Mouse (Mus musculus): ENCODE results near the gene Gpr37l1. TPM values are rescaled to one million over a fixed set of nuclear protein-coding genes. Genes with fewer than 3 reads are reported as not detected.
A peak's percentile ranks its signal among the peaks of the same experiment; 100 is the strongest.

Gpr37l1 gene
- total RNA-seq, 2 experiments from 2014 or later = 173 to 208 TPM

DNA sequence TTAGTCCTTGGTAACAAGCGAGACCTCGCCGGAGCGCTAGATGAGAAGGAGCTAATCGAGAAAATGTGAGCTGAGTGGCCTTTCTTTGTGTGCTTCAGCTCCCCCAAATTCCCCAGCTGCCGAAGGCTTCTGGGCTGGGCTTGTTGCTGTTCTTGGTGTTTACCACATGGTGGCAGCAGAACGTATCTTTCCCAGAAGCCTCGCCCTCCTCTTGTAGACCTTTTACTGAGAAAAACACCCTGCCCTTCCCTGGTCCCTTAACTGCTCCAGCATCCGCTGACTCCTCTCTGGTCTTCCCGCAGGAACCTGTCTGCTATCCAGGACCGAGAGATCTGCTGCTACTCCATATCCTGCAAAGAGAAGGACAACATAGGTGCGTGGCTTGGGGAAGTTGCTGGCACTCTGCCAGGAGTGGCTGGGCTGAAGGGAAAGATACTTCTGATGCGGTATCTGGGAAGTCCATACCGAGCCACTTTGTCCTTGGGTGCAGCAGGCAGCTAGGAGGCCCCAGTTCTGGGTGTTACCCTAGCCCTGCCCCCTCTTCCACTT, 13.0 kb downstream of the Gpr37l1 start:
- peak; percentile 79 to 82 for DNase-seq (ENCODE audit: low spot score in 2 of 2)
- intact Hi-C loops (cut with DNase I) = loop anchor here (1.0 to 5.0 kb wide), 2 partner anchors 12 to 213 kb away; no protein-coding TSS in a partner anchor

DNA sequence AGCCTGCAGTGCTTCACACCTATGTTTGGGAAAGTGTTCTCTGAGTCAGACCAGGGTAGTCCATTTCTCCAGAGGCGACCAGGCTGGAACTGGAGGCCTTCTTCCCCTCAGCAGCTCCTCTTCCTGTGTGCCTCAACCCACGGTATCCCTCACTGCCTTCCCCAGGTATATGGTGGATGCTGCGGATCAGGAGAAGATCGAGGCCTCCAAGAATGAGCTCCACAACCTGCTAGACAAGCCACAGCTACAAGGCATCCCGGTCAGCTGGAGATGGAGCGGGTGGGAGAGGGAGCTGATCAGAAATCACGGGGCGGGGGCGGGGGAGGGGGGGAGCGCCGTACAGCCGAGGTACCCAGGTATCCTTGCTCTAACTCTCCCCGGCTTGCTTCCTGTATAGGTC, 13.5 kb downstream of the Gpr37l1 start:
- intact Hi-C loops (cut with DNase I) = loop anchor here (1.0 to 5.0 kb wide), 2 partner anchors 12 to 213 kb away; no protein-coding TSS in a partner anchor
- no peak for DNase-seq (ENCODE audit: low spot score in 2 of 2)

DNA sequence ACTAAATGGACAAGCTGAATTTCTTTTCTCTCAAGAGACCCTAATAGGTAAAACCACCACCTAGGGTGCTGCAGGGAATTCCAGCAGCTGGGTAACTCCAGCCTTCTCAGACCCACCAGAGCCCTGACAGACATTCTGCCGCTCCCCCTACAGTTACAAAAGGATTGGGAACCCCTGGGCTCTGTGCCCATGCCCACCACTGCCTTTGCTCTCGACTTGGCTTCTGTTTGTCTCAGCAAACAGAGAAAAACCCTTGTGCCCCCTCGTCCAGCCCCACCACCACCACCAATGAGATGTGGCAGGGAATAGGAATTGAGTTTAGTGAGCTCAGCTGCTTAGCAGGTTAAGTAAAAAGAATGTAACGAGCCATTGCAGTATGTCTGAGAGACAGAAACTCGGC, 18.5 kb downstream of the Gpr37l1 start:
- no peak for DNase-seq (ENCODE audit: low spot score in 2 of 2)
- intact Hi-C loops (cut with DNase I) = no loop called here

DNA sequence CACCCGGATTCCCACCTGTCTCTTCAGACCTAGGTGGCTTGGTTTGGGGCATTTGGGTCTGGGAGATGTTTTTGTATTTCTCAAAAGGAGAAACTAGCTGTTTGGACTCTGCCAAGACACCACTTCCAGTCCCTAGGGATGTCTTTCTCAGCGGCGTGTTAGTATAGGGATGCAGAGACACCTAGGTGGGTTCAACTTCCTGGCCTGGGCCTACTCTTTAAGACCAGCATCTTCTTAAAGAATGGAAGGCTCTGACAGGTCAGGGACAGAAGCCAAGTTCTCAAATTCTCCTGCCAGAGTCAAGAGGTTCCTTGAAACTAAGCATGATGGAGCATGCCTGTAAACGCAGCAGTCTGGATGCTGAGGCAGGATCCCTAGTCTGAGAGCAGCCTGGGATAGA, 19.0 kb downstream of the Gpr37l1 start:
- intact Hi-C loops (cut with DNase I) = no loop called here
- no peak for DNase-seq (ENCODE audit: low spot score in 2 of 2)

DNA sequence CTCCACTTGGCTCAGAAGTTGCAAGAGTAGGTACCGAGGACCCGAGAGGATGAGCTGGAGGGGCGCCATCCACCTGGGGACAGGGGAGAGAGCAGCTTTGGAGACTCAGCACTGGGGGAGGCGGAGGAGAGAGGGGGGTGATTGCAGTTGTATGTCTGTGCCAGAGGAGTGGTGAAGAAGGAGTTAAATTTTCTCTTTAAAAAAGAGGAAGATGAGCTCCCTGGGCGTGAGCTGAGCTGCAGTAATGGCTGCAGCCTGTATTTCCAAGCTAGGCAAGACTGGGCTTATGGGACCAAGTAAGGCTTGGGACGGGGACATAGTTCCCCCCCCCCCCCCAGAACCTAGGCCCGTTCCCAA, 19.8 kb downstream of the Gpr37l1 start:
- DNase-seq (ENCODE audit: low spot score in 2 of 2) = no peak
- intact Hi-C loops (cut with DNase I) = no loop called here

DNA sequence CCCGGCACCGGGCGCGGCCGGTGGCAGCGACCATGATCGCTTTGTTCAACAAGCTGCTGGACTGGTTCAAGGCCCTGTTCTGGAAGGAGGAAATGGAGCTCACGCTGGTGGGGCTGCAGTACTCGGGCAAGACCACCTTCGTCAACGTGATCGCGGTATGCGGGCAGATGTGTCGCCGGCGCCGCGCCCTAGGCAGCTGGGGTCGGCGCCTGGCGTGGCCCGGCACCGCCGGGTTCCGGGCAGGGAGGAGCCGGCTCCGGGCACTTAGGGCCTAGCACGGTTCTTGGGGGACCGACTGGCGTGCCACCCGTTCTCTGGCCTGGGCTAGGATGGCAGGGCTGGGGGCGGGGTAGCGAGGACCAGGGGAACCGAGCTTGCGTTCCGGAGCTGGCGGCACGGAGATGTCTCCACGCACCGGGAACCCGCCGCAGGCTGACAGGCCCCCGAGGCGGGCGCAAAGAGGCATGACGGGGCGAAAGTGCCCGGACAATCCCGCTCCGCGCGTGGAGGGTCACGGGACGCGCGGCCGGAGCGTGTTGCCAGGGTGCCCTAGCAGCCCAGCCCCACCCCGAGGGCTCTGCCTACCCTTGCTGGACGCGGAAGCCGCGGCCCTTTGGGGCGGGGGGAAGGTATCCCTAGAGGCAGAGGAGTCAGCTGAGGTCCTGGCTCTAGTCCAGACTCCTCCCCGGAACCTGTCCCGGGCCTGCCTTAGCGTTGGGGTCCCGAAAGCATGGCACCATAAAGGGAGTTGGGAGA, 20.4 kb downstream of the Gpr37l1 start:
- peak; percentile 77 to 79 for DNase-seq (ENCODE audit: low spot score in 2 of 2)
- intact Hi-C loops (cut with DNase I) = no loop called here

DNA sequence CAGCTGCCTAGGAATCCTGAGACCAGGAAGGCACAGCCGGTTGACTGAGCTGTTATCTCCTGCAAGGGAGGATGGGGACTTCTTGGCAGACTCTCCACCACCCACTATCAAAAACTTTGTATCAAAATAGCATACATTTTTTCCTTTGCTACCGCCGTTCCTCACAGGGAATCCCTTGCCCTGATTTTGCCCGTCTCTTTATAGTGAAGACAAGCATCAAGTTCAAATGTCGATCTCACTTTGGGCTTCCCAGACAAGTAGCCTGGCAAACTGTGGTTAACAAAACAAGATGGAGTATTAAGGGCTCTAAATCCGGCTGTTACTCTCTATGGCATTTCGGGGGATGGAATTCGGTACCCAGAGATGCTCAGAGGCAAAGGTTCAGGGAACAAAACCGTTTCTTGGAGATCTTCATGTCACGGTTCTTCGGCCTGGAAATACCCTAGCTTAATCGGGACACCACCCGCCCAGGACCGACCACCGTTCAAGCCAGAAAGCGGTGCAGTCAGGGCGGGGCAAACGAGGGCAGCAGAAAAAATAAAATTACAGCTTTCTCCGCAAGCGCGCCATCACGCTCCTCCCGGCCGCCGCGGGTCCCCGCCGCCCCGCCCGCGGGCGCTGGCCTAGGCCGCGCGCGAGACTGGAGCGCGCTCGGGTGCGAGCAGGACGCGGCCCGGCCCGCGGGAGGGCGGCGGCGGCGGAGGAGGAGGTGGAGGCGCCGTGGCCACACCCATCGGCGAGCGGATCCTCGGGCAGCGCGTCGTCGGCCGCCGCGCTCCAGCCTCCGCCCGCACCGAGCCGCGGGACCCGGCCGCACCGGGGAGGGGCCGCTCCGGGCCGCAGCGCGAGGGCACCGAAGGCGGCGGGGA, 21.2 kb downstream of the Gpr37l1 start, which contains the start of gene Arl8a:
TSS of gene Arl8a (plus strand) at position 748 of the 869 bp plus-strand sequence.
- intact Hi-C loops (cut with DNase I) = no loop called here
- peak; percentile 85 to 89 for DNase-seq (ENCODE audit: low spot score in 2 of 2)

DNA sequence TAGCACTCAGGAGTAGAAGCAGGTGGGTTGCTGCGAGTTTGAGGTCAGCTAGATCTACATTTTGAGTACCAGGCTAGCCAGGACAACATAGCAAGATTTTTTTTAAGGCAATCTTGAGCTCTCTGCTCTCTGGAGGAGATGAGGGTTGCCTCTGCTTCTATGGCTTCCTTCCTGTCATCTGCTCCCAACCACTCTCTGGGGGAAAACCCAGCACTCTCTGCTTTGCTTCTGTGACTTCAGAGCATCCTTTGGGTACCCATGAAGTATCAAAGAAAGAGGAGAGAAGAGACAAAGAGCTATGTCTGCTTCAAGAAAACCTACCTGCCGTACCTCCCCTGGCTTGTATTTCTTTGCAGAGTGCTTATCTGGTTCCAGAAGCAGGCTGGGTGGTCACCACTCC, 23.5 kb downstream of the Gpr37l1 start:
- no peak for DNase-seq (ENCODE audit: low spot score in 2 of 2)
- intact Hi-C loops (cut with DNase I) = no loop called here

DNA sequence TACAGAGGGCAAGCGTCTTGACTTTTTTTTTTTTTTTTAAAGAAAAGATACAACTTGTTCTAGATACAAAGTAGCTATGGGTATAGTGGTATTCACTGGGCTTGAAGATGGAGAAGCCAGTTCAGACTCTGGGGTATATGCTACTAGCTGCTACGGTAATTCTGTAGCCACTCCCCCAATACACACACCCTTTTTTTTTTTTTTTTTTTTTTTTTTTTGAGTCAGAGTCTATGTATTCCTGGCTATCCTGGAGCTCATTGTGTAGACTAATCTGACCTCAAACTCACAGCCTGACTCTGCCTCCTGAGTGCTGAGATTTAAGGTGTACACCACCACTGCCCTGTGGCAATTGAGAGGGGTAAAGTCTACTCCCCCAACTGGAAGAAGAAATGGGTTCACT, 25.0 kb downstream of the Gpr37l1 start:
- intact Hi-C loops (cut with DNase I) = no loop called here
- no peak for DNase-seq (ENCODE audit: low spot score in 2 of 2)

DNA sequence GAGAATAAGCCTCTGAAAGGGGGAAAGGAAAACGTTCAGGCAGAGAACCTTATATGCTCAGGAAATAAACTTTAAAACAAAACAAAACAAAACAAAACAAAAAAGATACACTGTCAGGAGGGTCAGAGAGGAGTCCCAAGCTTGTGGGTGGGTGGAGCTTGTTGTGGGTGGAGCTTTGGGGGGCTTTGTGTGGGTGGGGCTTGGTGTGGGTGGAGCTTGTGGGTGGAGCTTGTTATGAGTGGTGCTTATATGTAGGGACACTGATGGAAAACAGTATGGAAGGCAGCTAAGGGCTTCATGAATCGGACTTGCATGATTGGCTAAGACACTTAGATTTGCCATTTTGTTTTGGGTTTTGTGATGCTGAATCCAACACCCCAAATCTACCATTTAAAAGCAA, 27.6 kb downstream of the Gpr37l1 start:
- DNase-seq (ENCODE audit: low spot score in 2 of 2) = no peak
- intact Hi-C loops (cut with DNase I) = loop anchor here (1.0 kb wide), 1 partner anchor 29 kb away; no protein-coding TSS in a partner anchor

DNA sequence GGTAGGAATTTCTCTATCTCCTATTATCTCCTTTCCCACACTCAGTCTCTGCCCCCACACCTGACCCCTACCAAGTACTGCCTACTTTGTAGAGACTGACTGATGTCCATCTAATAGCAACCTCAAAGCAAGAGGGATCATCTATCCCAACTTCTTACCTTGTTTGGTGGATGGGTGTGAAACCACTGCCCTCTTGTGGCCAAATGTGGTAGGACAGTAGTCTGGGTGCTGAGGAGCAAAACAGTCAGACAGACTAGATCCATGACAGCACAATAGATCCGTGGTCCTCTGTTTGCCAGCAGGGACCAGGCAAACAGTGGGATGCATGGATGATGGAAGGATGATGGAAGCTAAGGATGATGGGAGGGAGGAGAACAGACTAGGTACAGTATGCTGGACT, 31.0 kb downstream of the Gpr37l1 start:
- DNase-seq (ENCODE audit: low spot score in 2 of 2) = peak in 1 of 2 experiments; percentile 55
- intact Hi-C loops (cut with DNase I) = no loop called here

DNA sequence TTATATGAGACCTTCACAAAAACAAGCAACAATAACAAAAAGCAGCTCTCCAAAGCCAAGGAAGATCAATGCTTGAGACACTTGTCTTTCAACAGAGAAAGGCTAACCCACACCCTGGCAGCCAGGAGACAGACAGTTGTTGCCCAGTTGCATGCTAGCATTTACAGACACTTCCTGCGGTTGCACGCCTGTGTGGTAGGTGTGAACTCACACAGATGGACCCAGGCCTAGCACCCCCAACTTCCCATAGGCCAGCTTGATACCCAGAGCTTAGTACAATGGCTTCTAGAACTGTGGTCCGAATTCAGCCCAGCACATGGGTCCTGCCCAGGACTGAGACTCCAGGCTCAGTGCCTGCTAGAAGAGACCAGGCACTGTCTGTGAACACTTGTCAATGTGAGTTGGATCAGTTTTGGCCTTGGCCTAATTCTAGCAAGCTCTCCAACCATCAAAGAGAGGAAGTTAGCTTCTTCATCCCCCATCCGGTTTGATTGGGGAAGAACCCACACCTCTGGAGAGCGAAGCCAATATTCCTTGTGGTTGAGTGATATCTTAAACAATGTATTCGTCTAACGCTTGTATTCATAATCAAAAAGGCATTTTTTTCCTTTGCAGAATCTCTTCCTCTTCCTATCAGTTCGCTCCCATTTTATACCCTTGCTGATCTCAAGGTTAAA, 32.2 kb downstream of the Gpr37l1 start:
- intact Hi-C loops (cut with DNase I) = no loop called here
- DNase-seq (ENCODE audit: low spot score in 2 of 2) = no peak

DNA sequence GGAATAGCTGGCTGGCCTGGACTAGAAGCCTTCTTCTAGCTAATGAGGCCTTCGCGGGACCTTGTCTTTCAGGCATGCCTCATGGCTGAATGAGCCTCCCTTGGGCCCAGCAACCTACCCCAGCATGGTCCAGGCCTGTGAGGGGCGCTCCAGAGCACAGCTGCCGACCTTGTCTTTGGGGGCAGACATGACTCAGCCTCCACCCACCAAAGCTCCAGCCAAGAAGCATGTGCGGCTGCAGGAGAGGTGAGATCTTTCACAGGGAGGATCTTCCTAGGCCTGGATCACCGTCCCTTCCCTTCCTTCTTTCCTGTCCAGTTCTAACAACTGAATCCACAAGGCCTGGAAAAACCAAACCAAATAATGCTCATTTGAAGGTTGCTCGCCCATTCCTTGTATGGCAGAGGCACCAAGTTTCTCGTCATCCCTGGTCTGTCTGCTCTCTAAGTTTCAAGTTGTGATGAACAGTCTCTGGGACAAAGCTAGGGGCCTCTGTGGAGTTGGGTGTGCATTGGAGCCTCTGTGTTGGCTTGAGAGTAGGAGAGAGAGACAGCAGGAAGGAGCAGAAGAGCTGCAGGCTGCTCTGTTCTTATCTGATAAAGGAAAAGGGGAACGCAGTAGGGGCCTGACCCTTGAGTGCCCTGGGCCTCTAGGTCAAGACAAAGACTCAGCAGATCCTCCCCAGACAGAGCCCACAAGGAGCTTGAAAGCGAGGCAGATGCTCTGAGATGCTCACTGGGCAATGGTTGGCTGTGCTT, 33.6 kb downstream of the Gpr37l1 start:
- DNase-seq (ENCODE audit: low spot score in 2 of 2) = no peak
- intact Hi-C loops (cut with DNase I) = no loop called here

DNA sequence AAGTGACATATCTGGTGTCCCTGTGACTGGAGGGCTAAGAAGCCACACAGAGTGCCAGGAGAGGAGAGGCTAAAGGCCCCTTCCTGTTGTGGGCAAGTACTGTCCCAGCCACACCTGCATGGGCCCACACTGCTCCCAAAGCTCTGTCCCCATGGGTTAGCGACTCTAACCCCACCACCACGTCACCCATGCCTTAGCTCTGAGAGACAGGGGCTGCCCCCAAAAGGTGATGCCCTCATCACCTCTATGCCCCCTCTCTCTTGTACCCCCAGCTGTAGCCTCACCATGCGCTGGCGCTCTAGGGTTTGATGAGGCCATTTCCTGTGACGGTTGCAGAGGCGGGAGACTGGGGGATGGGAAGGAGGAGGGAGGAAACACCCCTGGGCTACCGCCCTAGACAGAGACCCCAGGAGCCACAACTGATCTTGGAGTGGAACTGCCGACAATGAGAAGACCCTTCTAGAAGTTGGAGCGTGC, 34.5 kb downstream of the Gpr37l1 start:
- no peak for DNase-seq (ENCODE audit: low spot score in 2 of 2)
- intact Hi-C loops (cut with DNase I) = no loop called here

DNA sequence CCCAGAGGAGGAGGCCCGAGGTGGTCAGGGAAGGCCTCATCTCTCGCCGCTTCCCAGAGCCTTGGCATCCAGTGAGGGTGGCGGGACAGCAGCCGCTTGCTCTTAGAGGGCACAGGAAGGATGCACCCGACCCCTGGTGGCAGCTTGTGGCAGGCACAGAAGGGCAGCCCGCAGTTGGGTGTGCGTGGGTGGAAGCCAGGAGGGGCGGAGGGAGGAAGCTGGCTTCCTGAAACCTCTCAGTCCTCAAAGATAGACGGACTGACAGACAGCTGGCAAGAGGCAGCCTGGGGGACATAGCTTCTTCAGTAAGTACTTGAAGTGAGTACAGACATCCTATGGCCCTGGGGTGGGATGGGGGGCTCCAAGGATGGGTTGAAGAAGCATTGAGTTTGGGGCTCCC, 35.0 kb downstream of the Gpr37l1 start, which contains the start of gene Ptpn7:
TSS of gene Ptpn7 (plus strand) at position 228 of the 400 bp plus-strand sequence.
- no peak for DNase-seq (ENCODE audit: low spot score in 2 of 2)
- intact Hi-C loops (cut with DNase I) = no loop called here

DNA sequence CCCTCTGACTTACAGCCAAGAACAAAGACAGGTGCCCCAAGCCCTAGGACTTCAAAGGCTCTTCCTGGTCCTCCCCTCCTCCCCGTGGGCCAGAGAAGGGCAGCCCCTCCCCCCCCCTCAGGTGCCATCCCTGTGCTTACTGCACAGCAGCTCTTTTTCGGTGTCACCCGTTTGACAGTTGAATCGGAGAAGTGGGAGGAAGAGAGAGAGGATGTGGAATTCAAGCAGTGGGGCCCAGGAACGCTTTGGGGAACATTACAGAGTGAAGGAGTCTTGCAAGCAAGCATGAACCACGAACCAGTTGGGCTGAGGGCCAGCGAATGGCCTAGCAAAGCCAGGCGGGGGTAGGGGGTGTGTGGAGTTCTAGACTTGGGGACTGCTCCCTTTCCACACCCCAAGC, 35.9 kb downstream of the Gpr37l1 start:
- intact Hi-C loops (cut with DNase I) = no loop called here

DNA sequence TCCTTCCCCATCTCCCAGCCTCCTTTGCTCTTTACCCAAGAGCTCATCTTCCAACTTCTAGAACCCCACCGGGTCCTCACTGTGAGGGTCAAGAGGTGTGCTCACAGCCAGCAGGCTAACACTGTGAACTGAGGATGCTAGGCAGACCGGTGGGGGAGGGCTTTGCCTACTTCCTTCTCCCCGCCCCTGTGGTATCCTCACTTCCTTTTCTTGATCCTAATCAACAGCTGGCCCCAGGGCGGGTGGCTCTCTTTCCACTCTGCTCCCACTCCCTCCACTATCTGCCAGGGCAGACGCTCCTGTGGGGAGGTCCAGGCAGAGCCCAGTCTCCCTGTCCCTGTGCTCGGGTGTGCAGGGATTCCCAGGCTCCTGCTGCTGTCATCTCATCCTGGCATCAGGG, 36.4 kb downstream of the Gpr37l1 start:
- no peak for DNase-seq (ENCODE audit: low spot score in 2 of 2)
- intact Hi-C loops (cut with DNase I) = no loop called here

More for the DNA sequence above, 35.9 kb downstream of the Gpr37l1 start:
- no peak for DNase-seq (ENCODE audit: low spot score in 2 of 2)

DNA sequence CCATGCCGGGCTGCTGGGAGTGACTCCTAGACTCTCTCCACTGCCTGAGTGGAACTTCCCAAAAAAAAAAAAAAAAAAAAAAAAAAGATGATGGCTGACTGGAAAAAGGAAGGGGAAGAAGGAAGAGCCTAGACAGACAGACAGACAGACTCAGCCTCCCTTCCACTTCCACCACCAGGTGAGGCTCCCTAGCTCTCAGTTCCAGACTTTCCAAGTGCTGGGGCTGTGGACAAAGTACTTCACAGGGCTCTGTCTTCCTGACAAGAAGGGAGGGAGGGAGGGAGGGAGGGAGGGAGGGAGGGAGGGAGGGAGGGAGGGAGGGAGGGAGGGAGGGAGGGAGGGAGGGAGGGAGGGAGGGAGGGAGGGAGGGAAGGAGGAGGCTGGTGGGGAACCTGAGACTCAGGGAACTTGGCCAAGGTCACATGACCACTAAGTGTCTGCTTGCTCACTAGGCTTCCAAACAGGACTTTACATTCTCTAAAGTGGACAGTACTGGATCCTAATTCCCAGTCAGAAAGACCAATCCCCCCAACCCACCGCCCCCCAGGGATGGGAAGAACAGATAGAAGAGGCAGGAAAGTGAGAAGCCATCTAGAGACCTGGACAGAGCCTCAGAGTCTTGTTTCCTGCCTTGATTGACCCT, 37.0 kb downstream of the Gpr37l1 start:
- intact Hi-C loops (cut with DNase I) = no loop called here
- DNase-seq (ENCODE audit: low spot score in 2 of 2) = no peak

All from left cerebral cortex, postnatal 36 days (tissue).